Mouse (Mus musculus): ENCODE data around the gene Tcte1. TPM values are rescaled to one million over a fixed set of nuclear protein-coding genes. Genes with fewer than 3 reads are reported as not detected.

The Tcte1 gene
- total RNA-seq, 2 experiments from 2014 or later = not detected

DNA sequence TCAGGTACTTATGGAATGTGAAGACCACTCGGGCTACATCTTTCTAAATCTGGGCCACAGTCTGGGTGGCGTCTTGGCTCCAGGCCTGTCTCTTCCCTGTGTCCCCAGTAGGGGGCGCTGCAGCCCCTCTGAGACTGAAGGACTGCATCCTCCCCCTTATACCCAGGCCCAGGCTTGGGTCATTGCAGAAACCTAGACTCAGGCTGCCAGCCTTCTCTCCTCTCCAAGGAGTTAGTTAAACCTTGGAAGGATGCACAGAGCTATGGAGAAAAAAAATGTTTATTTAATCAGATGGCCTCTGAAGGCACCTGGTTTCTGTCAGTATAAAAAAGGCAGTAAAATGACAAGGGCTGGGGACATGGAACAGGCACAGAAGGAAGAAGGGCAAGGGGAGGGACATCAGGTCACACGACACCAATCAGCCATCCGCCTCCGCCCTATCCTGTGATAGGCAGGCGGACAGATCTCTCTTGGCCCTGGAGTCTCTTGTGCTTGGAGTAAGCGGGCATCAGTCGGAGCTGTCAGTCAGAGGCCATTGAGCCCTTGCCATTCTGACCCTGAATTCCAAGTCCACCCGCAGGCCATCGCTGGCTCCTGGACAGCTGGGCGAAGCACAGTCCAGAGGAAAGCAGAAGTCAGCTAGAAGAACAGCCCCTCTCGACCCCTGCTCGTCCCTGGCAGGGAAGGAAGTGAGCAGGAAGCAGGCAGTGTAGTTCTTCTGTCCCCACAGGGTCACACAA is 61.9 kb downstream of the Tcte1 start:
- peak; percentile 80 for DNase-seq

GRCm38 (mm10) chr17:45585725-45586448 is 62.7 kb downstream of the Tcte1 start:
- no peak for DNase-seq

DNA sequence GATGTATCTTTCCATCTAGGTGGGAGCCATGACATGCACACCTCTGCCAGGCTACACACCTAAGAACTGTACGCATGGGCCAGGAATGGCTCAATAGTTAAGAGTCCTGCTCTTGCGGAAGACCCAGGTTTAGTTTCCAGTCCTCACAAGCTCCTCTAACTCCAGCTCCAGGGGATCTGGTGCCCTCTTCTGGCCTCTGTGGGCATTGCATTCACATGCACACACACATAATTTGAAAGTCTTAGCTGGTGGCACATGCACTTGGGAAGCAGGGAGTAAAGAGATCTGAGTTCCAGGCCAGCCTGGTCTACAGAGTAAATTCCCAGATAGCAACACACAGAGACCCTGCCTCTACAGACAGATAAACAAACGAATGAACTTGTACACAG is 63.2 kb downstream of the Tcte1 start:
- no peak for DNase-seq

GRCm38 (mm10) chr17:45588370-45588769 is 65.1 kb downstream of the Tcte1 start:
- DNase-seq = no peak

- no peak for DNase-seq
Measured at GRCm38 (mm10) chr17:45589236-45589635, 66.0 kb downstream of the Tcte1 start.

GRCm38 (mm10) chr17:45589844-45590243 is 66.6 kb downstream of the Tcte1 start:
- DNase-seq = no peak

GRCm38 (mm10) chr17:45590410-45590809 is 67.2 kb downstream of the Tcte1 start:
- DNase-seq = no peak

DNA sequence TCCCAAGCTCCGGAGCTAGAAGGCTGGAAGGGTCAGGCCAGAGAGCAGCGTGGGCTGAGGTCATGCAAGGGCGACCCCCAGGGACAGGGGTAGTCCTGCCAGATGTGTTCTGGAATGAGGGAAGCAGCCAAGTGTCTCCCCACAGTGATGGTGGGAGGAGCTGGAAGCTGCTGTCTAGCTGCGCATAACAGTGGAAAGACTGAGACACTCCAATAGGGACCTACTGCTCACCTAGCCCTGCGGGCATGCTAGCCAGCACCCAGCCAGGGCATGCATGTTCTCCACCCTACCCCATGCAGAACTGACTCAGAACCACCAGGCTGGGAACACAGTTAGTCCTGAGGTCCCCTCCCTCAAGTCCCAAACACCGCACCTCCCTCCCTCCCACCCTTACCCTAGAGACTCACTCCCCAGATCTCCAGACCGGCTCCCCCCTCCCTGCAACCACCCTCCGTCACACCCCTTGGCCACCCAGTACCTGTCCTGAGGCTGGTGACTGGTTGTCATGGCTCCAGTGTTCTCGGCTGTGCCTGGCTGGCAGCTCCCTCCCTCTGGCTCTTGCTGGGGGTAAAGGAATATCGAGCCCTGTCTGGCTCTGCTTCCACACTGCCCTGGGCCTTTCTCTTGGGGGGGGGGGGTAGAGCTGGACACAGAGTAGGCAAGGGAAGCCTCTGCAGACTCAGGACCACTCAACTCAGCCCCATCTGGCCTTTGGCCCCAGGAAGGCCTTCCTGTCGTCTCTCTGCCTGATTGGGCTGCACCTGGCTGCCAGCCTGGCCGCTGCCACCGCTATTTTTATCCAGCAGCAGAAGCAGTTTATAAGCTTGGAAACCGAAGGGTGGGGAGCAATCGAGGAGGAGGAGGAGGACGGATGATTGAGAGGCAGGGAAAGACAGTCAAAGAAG is 68.7 kb downstream of the Tcte1 start:
- peak; percentile 87 for DNase-seq

Other genes with a start within 250 kb of the Tcte1 start
- 10 to 100 TPM; 32.9 to 33.3 TPM for gene Cdc5l, start 89.7 kb upstream of the Tcte1 start, total RNA-seq (2021)
- gene Spats1, start 48.0 kb upstream of the Tcte1 start, total RNA-seq (2021) = not detected
- 10 to 100 TPM; 13.5 to 13.8 TPM for gene Aars2, start 16.6 kb upstream of the Tcte1 start, total RNA-seq (2021)
- not detected for gene Tmem151b, start 26.2 kb downstream of the Tcte1 start, total RNA-seq (2021)
- under 1 TPM; 0.48 to 0.69 TPM for gene Nfkbie, start 32.3 kb downstream of the Tcte1 start, total RNA-seq (2021)
- gene Slc35b2, start 40.4 kb downstream of the Tcte1 start, total RNA-seq (2021) = 10 to 100 TPM; 17.5 to 21.5 TPM
- 100 to 1,000 TPM; 839 to 859 TPM for gene Hsp90ab1, start 49.8 kb downstream of the Tcte1 start, total RNA-seq (2021)
- 10 to 100 TPM; 41.4 to 42.2 TPM for gene Slc29a1, start 76.2 kb downstream of the Tcte1 start, total RNA-seq (2021)
- gene Mymx, start 78.7 kb downstream of the Tcte1 start, total RNA-seq (2021) = 1 to 10 TPM in 1 of 2 experiments, under 1 TPM in 1; 0.36 to 1.4 TPM
- under 1 TPM; 0.13 to 0.59 TPM for gene Capn11, start 135.9 kb downstream of the Tcte1 start, total RNA-seq (2021)
- gene Mrpl14, start 162.9 kb downstream of the Tcte1 start, total RNA-seq (2021) = 10 to 100 TPM; 93.5 to 96.0 TPM
- 10 to 100 TPM; 59.9 to 60.3 TPM for gene Tmem63b, start 163.5 kb downstream of the Tcte1 start, total RNA-seq (2021)
- gene 1600014C23Rik, start 210.4 kb downstream of the Tcte1 start, total RNA-seq (2021) = not detected

All from gastrocnemius, postnatal 25 days (tissue).